Mouse (Mus musculus): ENCODE measurements around the gene Tkfc.
"Not testable (repeated sequence)": the region's sequence is repeated elsewhere in the genome, so short reads cannot be mapped to it uniquely, and the experiment has no call there.

The Tkfc gene

GRCm38 (mm10) chr19:10589127-10589857 lies 16.2 kb downstream of the Tkfc start:
- ATAC-seq (ENCODE audit: insufficient number of reproducible peaks, low FRiP score, low TSS enrichment), result no peak

GRCm38 (mm10) chr19:10587231-10587630 lies 18.2 kb downstream of the Tkfc start:
- ATAC-seq (ENCODE audit: insufficient number of reproducible peaks, low FRiP score, low TSS enrichment), result no peak

- ATAC-seq (ENCODE audit: insufficient number of reproducible peaks, low FRiP score, low TSS enrichment), result no peak
These were observed 20.3 kb downstream of the Tkfc start for GRCm38 (mm10) chr19:10585112-10585511.

DNA sequence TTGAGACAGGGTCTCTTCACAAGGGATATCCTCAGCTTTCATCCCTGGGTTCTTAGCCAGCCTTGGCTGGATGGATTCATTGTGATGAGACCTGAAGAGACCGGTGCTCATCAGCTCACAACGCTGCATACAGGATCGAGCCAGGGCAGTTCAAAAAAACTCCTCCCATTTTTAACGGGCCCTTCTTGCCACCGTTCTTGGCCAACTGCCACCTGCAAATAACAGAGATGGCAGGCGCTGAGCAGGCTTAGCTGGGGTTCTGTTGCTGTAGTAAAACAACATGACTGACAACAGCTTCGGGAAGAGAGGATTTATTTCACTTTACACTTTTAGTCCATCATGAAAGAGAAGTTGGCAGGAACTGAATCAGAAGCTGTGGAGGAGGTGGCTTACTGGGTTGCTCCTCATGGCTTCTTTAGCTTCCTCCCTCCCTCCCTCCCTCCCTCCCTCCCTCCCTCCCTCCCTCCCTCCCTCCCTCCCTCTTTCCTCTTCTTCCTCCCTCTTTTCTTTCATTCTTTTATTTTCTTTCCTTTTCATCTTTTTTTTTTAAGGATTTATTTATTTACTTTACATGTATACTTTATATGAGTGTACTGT lies 21.8 kb downstream of the Tkfc start:
- ATAC-seq (ENCODE audit: insufficient number of reproducible peaks, low FRiP score, low TSS enrichment), result no peak

DNA sequence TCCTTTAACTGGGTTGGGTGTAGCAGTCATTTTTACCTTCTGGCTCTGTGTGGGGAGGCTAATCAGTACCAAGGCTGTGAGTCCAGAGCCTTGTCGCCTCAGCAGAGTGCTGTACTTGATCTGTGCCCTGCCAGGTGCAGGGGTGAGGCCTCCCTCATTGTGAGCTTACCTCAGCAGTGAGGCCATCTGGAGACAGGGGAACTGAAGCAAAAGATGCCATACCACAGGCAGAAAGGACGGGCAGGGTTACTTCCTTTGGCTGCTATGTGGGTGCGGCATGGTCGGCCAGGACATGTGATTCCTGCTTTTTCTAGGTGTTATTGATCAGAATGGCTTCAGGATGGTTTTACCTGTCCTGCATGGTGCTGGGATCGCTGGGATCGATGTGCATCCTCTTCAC lies 23.5 kb downstream of the Tkfc start:
- ATAC-seq (ENCODE audit: insufficient number of reproducible peaks, low FRiP score, low TSS enrichment), result no peak

GRCm38 (mm10) chr19:10580761-10581160 lies 24.7 kb downstream of the Tkfc start:
- ATAC-seq (ENCODE audit: insufficient number of reproducible peaks, low FRiP score, low TSS enrichment), result no peak

- no peak for ATAC-seq (ENCODE audit: insufficient number of reproducible peaks, low FRiP score, low TSS enrichment)
These were observed 25.4 kb downstream of the Tkfc start for GRCm38 (mm10) chr19:10580102-10580501.

GRCm38 (mm10) chr19:10576690-10577561 lies 28.5 kb downstream of the Tkfc start, which contains the start of the genes Cyb561a3 and Tmem138:
Cyb561a3 (plus strand) TSS chr19:10577172.
Tmem138 (minus strand) TSS chr19:10577362.
- ATAC-seq (ENCODE audit: insufficient number of reproducible peaks, low FRiP score, low TSS enrichment), result peak; percentile 96

- no peak for ATAC-seq (ENCODE audit: insufficient number of reproducible peaks, low FRiP score, low TSS enrichment)
These were observed 35.8 kb downstream of the Tkfc start for GRCm38 (mm10) chr19:10569627-10570026.

GRCm38 (mm10) chr19:10565217-10565616 lies 40.2 kb downstream of the Tkfc start:
- ATAC-seq (ENCODE audit: insufficient number of reproducible peaks, low FRiP score, low TSS enrichment), result no peak

DNA sequence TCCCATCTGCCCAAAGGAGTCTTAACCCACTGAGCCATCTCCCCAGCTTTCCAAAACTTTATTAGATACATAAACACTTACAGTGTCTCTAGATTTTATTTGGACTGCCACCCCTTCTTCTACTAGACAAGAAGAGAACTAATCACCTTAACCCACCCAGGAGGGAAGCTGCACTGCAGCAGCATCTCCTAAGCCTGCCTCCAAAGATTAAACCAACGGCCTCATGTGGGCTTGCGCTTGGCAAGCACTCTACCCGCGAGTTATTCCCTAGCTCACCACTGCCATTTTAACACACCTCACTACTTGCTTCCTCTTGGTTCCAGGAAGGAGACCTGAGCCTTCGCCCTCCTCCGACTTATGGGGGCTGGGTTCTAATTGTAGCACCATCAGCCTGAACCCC lies 41.2 kb downstream of the Tkfc start:
- no peak for ATAC-seq (ENCODE audit: insufficient number of reproducible peaks, low FRiP score, low TSS enrichment)

GRCm38 (mm10) chr19:10562351-10562750 lies 43.1 kb downstream of the Tkfc start:
- no peak for ATAC-seq (ENCODE audit: insufficient number of reproducible peaks, low FRiP score, low TSS enrichment)

- no peak for ATAC-seq (ENCODE audit: insufficient number of reproducible peaks, low FRiP score, low TSS enrichment)
These were observed 43.7 kb downstream of the Tkfc start for GRCm38 (mm10) chr19:10561558-10562314.

- no peak for ATAC-seq (ENCODE audit: insufficient number of reproducible peaks, low FRiP score, low TSS enrichment)
These were observed 45.3 kb downstream of the Tkfc start for GRCm38 (mm10) chr19:10560108-10560507.

DNA sequence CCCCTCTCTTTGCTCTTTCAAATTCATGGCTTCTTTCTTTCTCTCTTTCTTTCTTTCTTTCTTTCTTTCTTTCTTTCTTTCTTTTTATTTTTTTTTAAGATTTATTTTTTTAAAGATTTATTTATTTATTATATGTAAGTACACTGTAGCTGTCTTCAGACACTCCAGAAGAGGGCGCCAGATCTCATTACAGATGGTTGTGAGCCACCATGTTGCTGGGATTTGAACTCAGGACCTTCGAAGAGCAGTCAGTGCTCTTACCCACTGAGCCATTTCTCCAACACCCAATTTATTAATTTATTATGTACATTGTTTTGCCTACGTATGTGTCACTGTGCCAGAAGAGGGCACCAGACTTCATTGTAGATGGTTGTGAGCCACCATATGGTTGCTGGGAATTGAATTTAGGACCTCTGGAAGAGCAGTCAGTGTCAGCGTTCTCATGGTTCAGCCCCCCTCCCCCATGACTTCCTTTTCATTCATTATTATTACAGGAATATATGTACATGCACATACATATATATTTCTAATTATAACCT lies 47.5 kb downstream of the Tkfc start:
- not testable (repeated sequence) for ATAC-seq (ENCODE audit: insufficient number of reproducible peaks, low FRiP score, low TSS enrichment)

GRCm38 (mm10) chr19:10557430-10557829 lies 48.0 kb downstream of the Tkfc start:
- ATAC-seq (ENCODE audit: insufficient number of reproducible peaks, low FRiP score, low TSS enrichment), result no peak

GRCm38 (mm10) chr19:10557001-10557400 lies 48.5 kb downstream of the Tkfc start:
- ATAC-seq (ENCODE audit: insufficient number of reproducible peaks, low FRiP score, low TSS enrichment), result no peak

- peak; percentile 96 for ATAC-seq (ENCODE audit: insufficient number of reproducible peaks, low FRiP score, low TSS enrichment)
These were observed 49.6 kb downstream of the Tkfc start, which contains the start of gene Tmem216 for GRCm38 (mm10) chr19:10555624-10556510. Tmem216 (minus strand) TSS chr19:10556238.

GRCm38 (mm10) chr19:10539454-10539853 lies 66.0 kb downstream of the Tkfc start:
- no peak for ATAC-seq (ENCODE audit: insufficient number of reproducible peaks, low FRiP score, low TSS enrichment)

Measured in cerebellum, adult (tissue).